Mouse (Mus musculus): ENCODE measurements at regions not wholly inside any gene's neighbourhood (a gene's known extent, or its start where the extent isn't known, plus 50 kb on each side); places are given as distances from the start of the nearest gene placed in this dataset.

- no peak for TF ChIP-seq GABPA (IDR thresholded peaks at IDR 0.05; ENCODE audit: insufficient replicate concordance, low read depth, low read length)
- TF ChIP-seq BHLHE40 (IDR thresholded peaks at IDR 0.05; ENCODE audit: low read depth, low read length): no peak
- TF ChIP-seq POLR2A (IDR thresholded peaks at IDR 0.05; ENCODE audit: low read depth, low read length): no peak
- no peak for TF ChIP-seq CTCF (conservative IDR thresholded peaks at IDR 0.05 in 1 of 2, IDR thresholded peaks at IDR 0.05 in 1 of 2; ENCODE audit: low read depth in 2 of 2, low read length in 2 of 2)
These were observed 297.5 kb upstream of the Rsrc1 start for GRCm38 (mm10) chr3:66683589-66684286.
